Mouse (Mus musculus): ENCODE measurements around the gene Sema3e.
A peak's percentile ranks its signal among the peaks of the same experiment; 100 is the strongest.

The Sema3e gene

GRCm38 (mm10) chr5:14025205-14026124, at the start of gene Sema3e:
Sema3e (plus strand) TSS chr5:14025276.
- DNase-seq (ENCODE audit: low spot score in 2 of 2) = peak; percentile 19 to 20

GRCm38 (mm10) chr5:13977576-13977975, 47.5 kb upstream of the Sema3e start:
- no peak for DNase-seq (ENCODE audit: low spot score in 2 of 2)

- DNase-seq (ENCODE audit: low spot score in 2 of 2) = no peak
Measured at GRCm38 (mm10) chr5:13979156-13979555, 45.9 kb upstream of the Sema3e start.

- DNase-seq (ENCODE audit: low spot score in 2 of 2) = no peak
Measured at GRCm38 (mm10) chr5:13982417-13983054, 42.5 kb upstream of the Sema3e start.

GRCm38 (mm10) chr5:13983608-13984007, 41.5 kb upstream of the Sema3e start:
- DNase-seq (ENCODE audit: low spot score in 2 of 2) = no peak

- DNase-seq (ENCODE audit: low spot score in 2 of 2) = no peak
Measured at GRCm38 (mm10) chr5:13985669-13986068, 39.4 kb upstream of the Sema3e start.

GRCm38 (mm10) chr5:13987123-13987522, 38.0 kb upstream of the Sema3e start:
- DNase-seq (ENCODE audit: low spot score in 2 of 2) = no peak

- no peak for DNase-seq (ENCODE audit: low spot score in 2 of 2)
Measured at GRCm38 (mm10) chr5:13988023-13988422, 37.1 kb upstream of the Sema3e start.

- peak; percentile 13 to 49 for DNase-seq (ENCODE audit: low spot score in 2 of 2)
Measured at GRCm38 (mm10) chr5:13992734-13993396, 32.2 kb upstream of the Sema3e start.

GRCm38 (mm10) chr5:14028341-14028740, 3.3 kb downstream of the Sema3e start:
- DNase-seq (ENCODE audit: low spot score in 2 of 2) = no peak

- DNase-seq (ENCODE audit: low spot score in 2 of 2) = no peak
Measured at GRCm38 (mm10) chr5:14030796-14031195, 5.7 kb downstream of the Sema3e start.

- DNase-seq (ENCODE audit: low spot score in 2 of 2) = no peak
Measured at GRCm38 (mm10) chr5:14032056-14032455, 7.0 kb downstream of the Sema3e start.

- no peak for DNase-seq (ENCODE audit: low spot score in 2 of 2)
Measured at GRCm38 (mm10) chr5:14033302-14033701, 8.2 kb downstream of the Sema3e start.

- DNase-seq (ENCODE audit: low spot score in 2 of 2) = no peak
Measured at GRCm38 (mm10) chr5:14038813-14039496, 13.9 kb downstream of the Sema3e start.

GRCm38 (mm10) chr5:14040208-14040607, 15.1 kb downstream of the Sema3e start:
- no peak for DNase-seq (ENCODE audit: low spot score in 2 of 2)

GRCm38 (mm10) chr5:14043116-14043515, 18.0 kb downstream of the Sema3e start:
- no peak for DNase-seq (ENCODE audit: low spot score in 2 of 2)

GRCm38 (mm10) chr5:14043983-14044382, 18.9 kb downstream of the Sema3e start:
- no peak for DNase-seq (ENCODE audit: low spot score in 2 of 2)

GRCm38 (mm10) chr5:14048660-14049059, 23.6 kb downstream of the Sema3e start:
- DNase-seq (ENCODE audit: low spot score in 2 of 2) = no peak

- DNase-seq (ENCODE audit: low spot score in 2 of 2) = no peak
Measured at GRCm38 (mm10) chr5:14054472-14054871, 29.4 kb downstream of the Sema3e start.

GRCm38 (mm10) chr5:14059895-14060553, 34.9 kb downstream of the Sema3e start:
- no peak for DNase-seq (ENCODE audit: low spot score in 2 of 2)

GRCm38 (mm10) chr5:14062918-14063481, 37.9 kb downstream of the Sema3e start:
- DNase-seq (ENCODE audit: low spot score in 2 of 2) = no peak

All from urinary bladder, postnatal 36 days (tissue).